ENCODE assay signal across 8 mouse cellular contexts in the genomic region with DNA sequence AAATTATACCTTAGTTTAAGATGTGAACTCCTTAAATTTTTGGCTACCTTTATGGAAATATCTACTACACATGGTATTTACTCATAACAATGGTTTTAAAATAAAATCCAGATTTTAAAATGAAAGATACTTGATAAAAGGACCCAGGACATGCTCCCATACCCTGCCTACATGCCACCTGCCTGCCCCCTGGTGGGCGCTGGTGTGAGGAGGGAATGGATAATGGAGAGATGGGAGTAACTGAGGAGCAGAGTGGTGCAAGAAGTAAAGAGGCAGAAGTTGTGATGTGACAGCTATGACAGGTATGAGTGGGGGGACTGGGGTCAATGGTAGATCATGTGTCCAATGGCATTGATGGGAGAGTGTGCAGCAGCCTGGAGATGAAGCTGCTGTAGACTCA.
A peak's percentile ranks its signal among the peaks of the same experiment; 100 is the strongest.
DNase-seq lines count a peak whose midpoint lies in the region; ATAC-seq and TF ChIP-seq lines count a peak whose summit lies in the region.

No protein-coding gene starts in this region.

- no peaks in the 10 kb centered on the region for H3K4me1 ChIP-seq in midbrain, embryonic 12.5 days
- no peaks in the 10 kb centered on the region for H3K4me1 ChIP-seq in midbrain, embryonic 15.5 days
- H3K4me1 ChIP-seq in liver, embryonic 14.5 days (replicated peaks; ENCODE audit: control insufficient read depth in 2 of 2, insufficient read depth in 2 of 2, low read length in 1 of 2), result no peaks in the 10 kb centered on the region

- peak; percentile 16 to 54 for DNase-seq in heart, postnatal 10 days
- DNase-seq in heart, adult 8-10 months (ENCODE audit: low spot score), result no peak
- DNase-seq in WW6 (ENCODE audit: low read depth, low spot score), result peak; percentile 3
- DNase-seq in liver, embryonic 14.5 days (ENCODE audit: low read depth in 3 of 3, low spot score in 3 of 3), result no peak
- DNase-seq in spleen, postnatal 14 days (ENCODE audit: low spot score in 2 of 2), result no peak
- DNase-seq in spleen, postnatal 36 days (ENCODE audit: low spot score in 2 of 2), result no peak

- intact Hi-C loops in heart, postnatal 10 days (cut with DNase I), result loop anchor here (5.0 kb wide), 1 partner anchor 1334 kb away; no protein-coding TSS in a partner anchor

- no peak for TF ChIP-seq EP300 in liver, embryonic 14.5 days (IDR thresholded peaks at IDR 0.05; ENCODE audit: low read depth)

- no peak overlapping the region for H3K27ac ChIP-seq in midbrain, embryonic 12.5 days (replicated peaks)
- H3K27ac ChIP-seq in midbrain, embryonic 15.5 days, result no peak overlapping the region
- no peak overlapping the region for H3K27ac ChIP-seq in liver, embryonic 14.5 days

- no peaks in the 10 kb centered on the region for H3K27me3 ChIP-seq in midbrain, embryonic 12.5 days
- no peaks in the 10 kb centered on the region for H3K27me3 ChIP-seq in midbrain, embryonic 15.5 days (replicated peaks)
- H3K27me3 ChIP-seq in liver, embryonic 14.5 days (ENCODE audit: control insufficient read depth, insufficient read depth, low read length), result no peaks in the 10 kb centered on the region

- no peaks in the 10 kb centered on the region for H3K36me3 ChIP-seq in midbrain, embryonic 12.5 days
- H3K36me3 ChIP-seq in midbrain, embryonic 15.5 days (replicated peaks), result no peaks in the 10 kb centered on the region
- no peaks in the 10 kb centered on the region for H3K36me3 ChIP-seq in liver, embryonic 14.5 days (replicated peaks; ENCODE audit: control insufficient read depth, insufficient read depth, low read depth)

- H3K9me3 ChIP-seq in midbrain, embryonic 12.5 days, result no peaks in the 10 kb centered on the region
- no peaks in the 10 kb centered on the region for H3K9me3 ChIP-seq in midbrain, embryonic 15.5 days
- H3K9me3 ChIP-seq in liver, embryonic 14.5 days (ENCODE audit: control insufficient read depth, low read length), result no peaks in the 10 kb centered on the region

- no peak overlapping the region for H3K9ac ChIP-seq in midbrain, embryonic 12.5 days (replicated peaks)
- H3K9ac ChIP-seq in midbrain, embryonic 15.5 days, result no peak overlapping the region
- no peak overlapping the region for H3K9ac ChIP-seq in liver, embryonic 14.5 days (replicated peaks)

- no peak overlapping the region for H3K4me2 ChIP-seq in midbrain, embryonic 12.5 days (replicated peaks)
- H3K4me2 ChIP-seq in midbrain, embryonic 15.5 days, result no peak overlapping the region
- no peak overlapping the region for H3K4me2 ChIP-seq in liver, embryonic 14.5 days (ENCODE audit: low read depth)

- peak; percentile 30; the same call in 1 of the 2 replicates for ATAC-seq in midbrain, embryonic 12.5 days (ENCODE audit: low FRiP score, low read depth)
- ATAC-seq in midbrain, embryonic 15.5 days (replicated peaks), result no peak
- ATAC-seq in liver, embryonic 14.5 days (ENCODE audit: insufficient read depth), result no peak

- H3K4me3 ChIP-seq in midbrain, embryonic 12.5 days, result no peak overlapping the region
- no peak overlapping the region for H3K4me3 ChIP-seq in midbrain, embryonic 15.5 days
- no peak overlapping the region for H3K4me3 ChIP-seq in liver, embryonic 14.5 days (ENCODE audit: insufficient read depth in 1 of 2, low read depth in 2 of 2, low read length in 2 of 2)

- peak; percentile 63 for TF ChIP-seq CTCF in liver, embryonic 14.5 days (IDR thresholded peaks at IDR 0.05; ENCODE audit: low read depth)

- WGBS in midbrain, embryonic 12.5 days, result 53% methylated on average over 1 of the region's 1 CpGs
- WGBS in midbrain, embryonic 15.5 days, result 28% methylated on average over 1 of the region's 1 CpGs
- WGBS in liver, embryonic 14.5 days (ENCODE audit: insufficient replicate concordance), result 29% methylated on average over 1 of the region's 1 CpGs

Comparison
In these comparisons a context has a peak if more than half of its experiments do, and no peak if none do; other contexts are left out.
1. DNase-seq: peak in heart, postnatal 10 days (2 of 2) and WW6 (single experiment); none in heart, adult 8-10 months (single experiment), liver, embryonic 14.5 days (0 of 3), spleen, postnatal 14 days (0 of 2) and spleen, postnatal 36 days (0 of 2).